In genomic region chr13:12255911-12256705, GRCm38 (mm10) we compare ENCODE assay signal across 8 mouse cellular contexts. TPM values are rescaled to one million over a fixed set of nuclear protein-coding genes. Genes with fewer than 3 reads are reported as not detected.
DNase-seq lines count a peak whose midpoint lies in the region; ATAC-seq and TF ChIP-seq lines count a peak whose summit lies in the region.

No protein-coding gene starts in this region.

- intact Hi-C loops in heart, postnatal 10 days (cut with DNase I): loop anchor here (5.0 to 10.0 kb wide), 4 partner anchors 44 to 309 kb away; partner anchors contain the start of genes Ero1lb and Lgals8
- intact Hi-C loops in left cerebral cortex, postnatal 4 days (cut with DNase I): no loop called here

- peak overlapping the region; percentile 93 for H3K4me3 ChIP-seq in heart, embryonic 15.5 days
- peak overlapping the region; percentile 24 for H3K4me3 ChIP-seq in bone marrow, adult 2 months (replicated peaks; ENCODE audit: control insufficient read depth, low read depth, low read length)
- no peak overlapping the region for H3K4me3 ChIP-seq in hindbrain, embryonic 14.5 days (replicated peaks; ENCODE audit: low read length)
- no peak overlapping the region for H3K4me3 ChIP-seq in midbrain, embryonic 14.5 days (replicated peaks; ENCODE audit: low read depth, low read length)

- no peaks in the 10 kb centered on the region; the same call in 1 of the 2 replicates for H3K9me3 ChIP-seq in heart, embryonic 15.5 days (replicated peaks)
- no peaks in the 10 kb centered on the region; the same call in 1 of the 2 replicates for H3K9me3 ChIP-seq in hindbrain, embryonic 14.5 days (ENCODE audit: control insufficient read depth, low read length)
- H3K9me3 ChIP-seq in midbrain, embryonic 14.5 days (ENCODE audit: control insufficient read depth, low read length): peaks cover 1% of the 10 kb centered on the region; the same call in 1 of the 2 replicates

- H3K27ac ChIP-seq in heart, embryonic 15.5 days: no peak overlapping the region
- H3K27ac ChIP-seq in bone marrow, adult 2 months (ENCODE audit: control insufficient read depth, insufficient read depth, low read depth, low read length, poor library complexity): no peak overlapping the region
- H3K27ac ChIP-seq in hindbrain, embryonic 14.5 days: no peak overlapping the region
- H3K27ac ChIP-seq in midbrain, embryonic 14.5 days (replicated peaks; ENCODE audit: low read depth, low read length): no peak overlapping the region

- no peak overlapping the region for H3K9ac ChIP-seq in heart, embryonic 15.5 days
- H3K9ac ChIP-seq in hindbrain, embryonic 14.5 days: no peak overlapping the region
- H3K9ac ChIP-seq in midbrain, embryonic 14.5 days (replicated peaks; ENCODE audit: low read length): no peak overlapping the region

- no peak for DNase-seq in heart, postnatal 10 days
- no peak for DNase-seq in hindbrain, embryonic 14.5 days (ENCODE audit: low spot score)
- DNase-seq in midbrain, embryonic 14.5 days: no peak
- no peak for DNase-seq in natural killer cell, adult 2 months (ENCODE audit: low spot score in 2 of 2)
- no peak for DNase-seq in left cerebral cortex, postnatal 4 days
- DNase-seq in urinary bladder, adult 2 months (ENCODE audit: low spot score): no peak

- H3K4me1 ChIP-seq in heart, embryonic 15.5 days (replicated peaks): peaks cover 15% of the 10 kb centered on the region
- H3K4me1 ChIP-seq in bone marrow, adult 2 months (ENCODE audit: control insufficient read depth, insufficient read depth, low read length): no peaks in the 10 kb centered on the region; the same call in 1 of the 2 replicates
- H3K4me1 ChIP-seq in hindbrain, embryonic 14.5 days (replicated peaks; ENCODE audit: control insufficient read depth, insufficient read depth, low read length): peaks cover 11% of the 10 kb centered on the region; the same call in 1 of the 2 replicates
- peaks cover 13% of the 10 kb centered on the region; the same call in 1 of the 2 replicates for H3K4me1 ChIP-seq in midbrain, embryonic 14.5 days (ENCODE audit: control insufficient read depth, insufficient read depth, low read length)

- ATAC-seq in heart, embryonic 15.5 days (replicated peaks; ENCODE audit: insufficient number of reproducible peaks, insufficient read depth, low FRiP score, low read depth): no peak
- ATAC-seq in hindbrain, embryonic 14.5 days (ENCODE audit: low FRiP score): no peak
- no peak for ATAC-seq in midbrain, embryonic 14.5 days (ENCODE audit: low FRiP score, low TSS enrichment)

- H3K27me3 ChIP-seq in heart, embryonic 15.5 days: no peaks in the 10 kb centered on the region
- H3K27me3 ChIP-seq in hindbrain, embryonic 14.5 days (ENCODE audit: control insufficient read depth, insufficient read depth, low read length): no peaks in the 10 kb centered on the region
- H3K27me3 ChIP-seq in midbrain, embryonic 14.5 days (ENCODE audit: control insufficient read depth, insufficient read depth, low read length): no peaks in the 10 kb centered on the region

- peak overlapping the region; percentile 71 for H3K4me2 ChIP-seq in heart, embryonic 15.5 days
- peak overlapping the region; percentile 54 for H3K4me2 ChIP-seq in hindbrain, embryonic 14.5 days (replicated peaks)
- H3K4me2 ChIP-seq in midbrain, embryonic 14.5 days (ENCODE audit: low read length): peak overlapping the region; percentile 76

- peaks cover 6% of the 10 kb centered on the region; the same call in 1 of the 2 replicates for H3K36me3 ChIP-seq in heart, embryonic 15.5 days
- H3K36me3 ChIP-seq in hindbrain, embryonic 14.5 days (replicated peaks; ENCODE audit: control insufficient read depth, insufficient read depth): 0 out of 2 replicates have a peak, but pooled peaks cover 9% of the 10 kb centered on the region
- no peaks in the 10 kb centered on the region for H3K36me3 ChIP-seq in midbrain, embryonic 14.5 days (ENCODE audit: control insufficient read depth, insufficient read depth, low read length)

- no peak for TF ChIP-seq CTCF in bone marrow, adult 2 months (IDR thresholded peaks at IDR 0.05; ENCODE audit: control insufficient read depth, insufficient read depth, low read length)

- TF ChIP-seq POLR2A in bone marrow, adult 2 months (IDR thresholded peaks at IDR 0.05; ENCODE audit: borderline replicate concordance, control insufficient read depth, low read depth, low read length): no peak

- WGBS in heart, embryonic 15.5 days: 71% methylated on average over 3 of the region's 3 CpGs
- WGBS in bone marrow, adult 2 months: 15% methylated on average over 3 of the region's 3 CpGs
- 77% methylated on average over 3 of the region's 3 CpGs for WGBS in hindbrain, embryonic 14.5 days
- WGBS in midbrain, embryonic 14.5 days: 73% methylated on average over 3 of the region's 3 CpGs

RNA-seq across cellular contexts. Expression of gene Mtr, which starts 1.8 kb away (rescaled TPM):
- 10.1 and 12.1 TPM in 2 replicates for polyA plus RNA-seq in heart, embryonic 15.5 days (2015; fragmentation: Nextera tagmentation; extraction: Ambion mirVana)
- 10 to 100 TPM; 36.7 to 38.6 TPM for total RNA-seq in heart, postnatal 10 days (2021)
- 10.9 and 16.4 TPM in 2 replicates for polyA plus RNA-seq in bone marrow, adult 2 months (2011; ENCODE audit: insufficient read depth, insufficient read length, low replicate concordance, missing spikeins)
- 5.0 and 5.6 TPM in 2 replicates for polyA plus RNA-seq in hindbrain, embryonic 14.5 days (2014; fragmentation: Nextera tagmentation; extraction: Ambion mirVana)
- polyA plus RNA-seq in midbrain, embryonic 14.5 days (2014; fragmentation: Nextera tagmentation; extraction: Ambion mirVana): 2.0 and 6.2 TPM in 2 replicates
- 10 to 100 TPM; 14.4 to 14.7 TPM for total RNA-seq in left cerebral cortex, postnatal 4 days (2021)
- polyA plus RNA-seq in urinary bladder, adult 2 months (2012; rRNA removed): 8.3 and 8.6 TPM in 2 replicates

Comparison
In these comparisons a context has a peak if more than half of its experiments do, and no peak if none do; other contexts are left out.
1. H3K4me3 ChIP-seq: peak in heart, embryonic 15.5 days (single experiment) and bone marrow, adult 2 months (single experiment); none in hindbrain, embryonic 14.5 days (single experiment) and midbrain, embryonic 14.5 days (single experiment).
2. Peak in every context shown above with its lines, with median percentiles within 50 percentile points of each other: H3K4me2 ChIP-seq.